Mouse (Mus musculus) hindbrain, embryonic 14.5 days (tissue): ENCODE data around the gene Aen. TPM values are rescaled to one million over a fixed set of nuclear protein-coding genes. Genes with fewer than 3 reads are reported as not detected.
A peak's percentile ranks its signal among the peaks of the same experiment; 100 is the strongest.

Experiments used
- ATAC-seq: fragments of 200-750 bp; cut with Nextera tagmentation; 2 replicates; pipeline ENCODE4 v1.8.0; 2017; ENCODE audit warnings: moderate number of reproducible peaks, mild to moderate bottlenecking, moderate TSS enrichment, moderate library complexity; ENCODE audit not compliant: low FRiP score
- DNase-seq: peaks from one replicate; pipeline ENCODE4 v3.0.0-alpha.2; 2015; ENCODE audit warnings: low spot score
- H3K27ac ChIP-seq: fragments of 300-500 bp; sonication (generic); 2 replicates; pipeline ENCODE4 v1.5.1; 2014; ENCODE audit warnings: mild to moderate bottlenecking, moderate library complexity
- H3K27me3 ChIP-seq: fragments of 300-500 bp; sonication (generic); 2 replicates; pipeline ENCODE4 v1.6.1; 2014; ENCODE audit warnings: mild to moderate bottlenecking, low read length, mixed read lengths; ENCODE audit not compliant: control insufficient read depth, insufficient read depth
- H3K36me3 ChIP-seq: fragments of 300-500 bp; sonication (generic); replicated peaks from 2 replicates; pipeline ENCODE4 v1.6.1; 2014; ENCODE audit not compliant: control insufficient read depth, insufficient read depth
- H3K4me1 ChIP-seq: fragments of 300-500 bp; sonication (generic); replicated peaks from 2 replicates; pipeline ENCODE4 v1.6.1; 2014; ENCODE audit warnings: antibody characterized with exemption, low read length, mixed read lengths; ENCODE audit not compliant: control insufficient read depth, insufficient read depth
- H3K4me2 ChIP-seq: fragments of 300-500 bp; sonication (generic); replicated peaks from 2 replicates; pipeline ENCODE4 v1.6.1; 2014; ENCODE audit warnings: mild to moderate bottlenecking, moderate library complexity
- H3K4me3 ChIP-seq: fragments of 300-500 bp; sonication (generic); replicated peaks from 2 replicates; pipeline ENCODE4 v1.5.1; 2014; ENCODE audit warnings: mild to moderate bottlenecking, low read length
- H3K9ac ChIP-seq: fragments of 300-500 bp; sonication (generic); 2 replicates; pipeline ENCODE4 v1.6.1; 2014
- H3K9me3 ChIP-seq: fragments of 300-500 bp; sonication (generic); 2 replicates; pipeline ENCODE4 v1.6.1; 2016; ENCODE audit warnings: low read length; ENCODE audit not compliant: control insufficient read depth
- WGBS: fragments of 180-500 bp; shearing (Covaris S2); extraction: QIAGEN DNeasy Blood & Tissue Kit; methylation state at CpG from one replicate; pipeline ENCODE4 v1.1.7; 2014; 5-methylcytosine and 5-hydroxymethylcytosine counted together
- polyA plus RNA-seq: library from polyadenylated mRNA; unstranded; fragments of >200 nt; fragmentation: Nextera tagmentation; extraction: Ambion mirVana; gene quantifications from 2 replicates; pipeline ENCODE4 v1.2.1, GENCODE M21; 2014

Aen gene
- polyA plus RNA-seq = 42.0 and 44.1 TPM in 2 replicates

DNA sequence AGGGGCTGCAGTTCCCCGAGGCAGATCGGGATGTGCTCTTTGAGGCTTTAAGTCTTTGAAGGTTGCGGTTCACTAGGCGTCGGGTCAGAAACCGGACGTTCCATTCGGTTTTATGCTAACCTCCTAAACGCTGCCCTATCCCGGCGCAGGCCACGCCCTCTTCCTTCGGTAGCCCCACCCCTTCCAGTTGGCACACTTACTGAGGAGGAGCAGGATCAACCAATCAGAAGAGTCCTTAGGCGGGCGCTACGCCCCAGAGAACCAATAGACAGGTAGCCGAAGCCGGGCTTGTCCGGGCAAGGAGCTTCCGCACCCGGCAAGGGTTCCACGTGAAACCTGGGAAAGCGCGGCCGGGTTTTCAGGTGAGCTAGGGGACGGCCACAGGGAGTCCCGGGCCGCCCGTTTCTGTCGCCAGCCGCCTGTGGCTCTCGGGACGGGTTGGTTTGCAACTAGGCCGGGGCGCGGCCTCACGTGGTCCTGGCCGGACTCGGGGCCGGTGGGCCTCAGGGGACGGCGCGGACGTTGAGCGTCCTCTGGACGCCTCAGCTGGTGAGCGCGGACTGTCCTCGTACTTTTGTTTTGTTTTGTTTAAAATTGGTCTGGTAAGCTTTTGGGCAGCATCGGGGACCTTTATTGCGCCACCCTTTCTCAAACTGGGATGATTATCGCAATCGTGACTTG is at the start of gene Aen:
Gene Aen, plus strand, starts transcription at position 202 of the 681 bp plus-strand sequence.
- H3K36me3 ChIP-seq = no peaks in the 10 kb centered on the region
- DNase-seq (peak; percentile 93), ATAC-seq (peak; percentile 98)
- H3K4me2 ChIP-seq = peak within 1 kb of the TSS; percentile 63
- H3K27me3 ChIP-seq = no peaks in the 10 kb centered on the region
- H3K4me3 ChIP-seq = peak within 1 kb of the TSS; percentile 70
- H3K9me3 ChIP-seq = no peaks in the 10 kb centered on the region
- peaks cover 10% of the 10 kb centered on the region for H3K4me1 ChIP-seq
- 4% methylated on average over 53 of the region's 53 CpGs for WGBS
- peak within 1 kb of the TSS; percentile 64 for H3K9ac ChIP-seq
- no peak within 1 kb of the TSS for H3K27ac ChIP-seq

DNA sequence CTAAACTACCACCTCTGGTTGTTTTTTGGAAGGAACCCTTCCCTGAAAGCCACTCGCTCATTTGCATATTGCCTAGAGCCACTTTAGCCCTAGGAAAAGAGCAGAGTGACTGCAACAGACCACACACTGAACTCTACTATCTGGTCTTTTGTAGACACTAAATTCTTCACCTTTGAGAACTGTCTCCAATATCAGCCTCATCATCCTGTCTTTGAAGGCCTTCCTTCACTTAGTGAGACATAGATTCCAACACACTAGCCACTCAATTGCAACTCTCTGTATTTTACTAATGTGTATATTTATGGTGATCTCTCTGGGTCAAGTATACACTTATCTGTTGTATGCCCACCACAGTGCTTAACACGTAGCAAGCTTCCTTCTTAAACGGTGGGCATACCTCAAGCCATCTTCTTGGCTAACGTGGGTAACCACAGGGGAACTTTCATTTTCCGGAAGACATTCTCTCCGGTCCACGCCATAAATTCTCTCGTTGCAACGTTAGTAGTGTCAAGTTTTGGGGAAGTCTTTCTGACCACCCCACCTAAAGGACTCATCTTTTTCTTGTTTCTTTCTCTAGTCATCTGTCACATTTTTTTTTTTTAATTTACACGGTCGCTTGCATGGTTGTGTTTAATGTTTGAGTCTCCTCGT is 49.5 kb upstream of the Aen start:
- Histone ChIP-seq H3K4me1 (peaks cover 9% of the 10 kb centered on the region), H3K27me3 (0 out of 2 replicates have a peak, but pooled peaks cover 3% of the 10 kb centered on the region), H3K4me2 (peak overlapping the region; percentile 81), H3K4me3 (peak overlapping the region; percentile 91), H3K9ac (peak overlapping the region; percentile 90), H3K9me3 (no peaks in the 10 kb centered on the region), H3K27ac (peak overlapping the region; percentile 83), H3K36me3 (peaks cover 27% of the 10 kb centered on the region)
- WGBS = 34% methylated on average over 12 of the region's 12 CpGs
- ATAC-seq (no peak), DNase-seq (no peak)

DNA sequence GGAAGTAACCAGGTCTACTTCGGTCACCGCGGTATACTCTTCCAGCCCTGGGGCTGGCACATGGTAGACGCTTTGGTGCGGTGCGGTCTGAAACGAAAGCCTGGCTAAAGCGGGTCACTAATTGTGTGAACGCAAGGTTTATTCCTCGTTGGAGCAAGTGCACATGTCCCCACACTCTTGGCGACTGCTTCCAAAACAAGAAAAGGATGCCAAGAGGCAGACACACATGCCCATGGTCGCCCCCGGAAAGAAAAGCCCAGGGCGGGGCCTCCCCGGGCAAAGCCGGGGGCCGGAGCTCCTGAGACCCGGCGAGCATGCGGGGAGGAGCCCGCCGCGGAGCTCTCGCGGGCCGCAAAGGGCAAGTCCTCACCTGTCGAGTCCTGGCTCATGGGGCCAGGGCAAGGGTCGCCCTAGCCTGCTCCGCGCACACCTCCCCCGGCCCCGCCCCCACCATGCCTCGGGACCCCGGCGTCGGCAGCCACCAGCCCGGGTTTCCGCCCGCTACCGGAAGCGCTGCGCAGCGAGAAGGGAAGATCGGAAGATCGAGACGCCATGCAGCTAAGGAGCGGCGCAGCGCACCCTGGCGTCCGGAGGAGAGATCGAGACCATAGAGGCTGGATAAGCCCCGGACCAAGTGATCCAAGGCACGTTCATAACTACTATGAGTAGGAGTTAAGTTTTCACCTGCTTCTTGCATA is 48.8 kb upstream of the Aen start, which contains the start of gene Det1:
Gene Det1, minus strand, starts transcription at position 527 of the 698 bp plus-strand sequence.
- peak within 1 kb of the TSS; percentile 81 for H3K4me2 ChIP-seq
- ATAC-seq (peak; percentile 93), DNase-seq (peak; percentile 96)
- H3K4me1 ChIP-seq = peaks cover 9% of the 10 kb centered on the region
- H3K9me3 ChIP-seq = no peaks in the 10 kb centered on the region
- peak within 1 kb of the TSS; percentile 90 for H3K9ac ChIP-seq
- H3K27ac ChIP-seq = peak within 1 kb of the TSS; percentile 83
- H3K4me3 ChIP-seq = peak within 1 kb of the TSS; percentile 91
- H3K36me3 ChIP-seq = peaks cover 22% of the 10 kb centered on the region
- WGBS = under 1% methylated on average over 51 of the region's 54 CpGs
- 0 out of 2 replicates have a peak, but pooled peaks cover 3% of the 10 kb centered on the region for H3K27me3 ChIP-seq

DNA sequence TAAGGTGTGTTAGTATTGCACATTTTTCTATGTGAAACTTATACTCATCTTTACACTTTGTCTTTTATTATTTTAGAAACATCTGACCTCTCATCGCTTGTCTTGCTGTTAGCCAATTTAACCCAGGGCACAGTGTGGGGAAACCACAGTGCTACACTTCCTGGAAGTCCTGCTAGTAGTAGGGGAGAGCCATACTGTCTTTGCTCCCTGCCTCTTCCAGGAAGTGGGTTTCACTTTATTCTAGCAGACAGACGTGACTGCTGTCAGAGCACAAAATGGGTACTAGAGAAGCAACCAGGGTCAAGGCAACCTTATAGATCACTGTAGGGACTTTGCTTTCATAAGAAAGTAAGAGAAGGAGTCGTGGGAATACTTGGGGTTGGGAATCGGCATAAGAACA is 41.6 kb upstream of the Aen start:
- DNase-seq (no peak), ATAC-seq (no peak)
- no peak overlapping the region for H3K9ac ChIP-seq
- H3K9me3 ChIP-seq = no peaks in the 10 kb centered on the region
- H3K4me3 ChIP-seq = no peak overlapping the region
- H3K27ac ChIP-seq = no peak overlapping the region
- WGBS = 73% methylated on average over 4 of the region's 4 CpGs
- 0 out of 2 replicates have a peak, but pooled peaks cover 3% of the 10 kb centered on the region for H3K27me3 ChIP-seq
- no peaks in the 10 kb centered on the region for H3K4me1 ChIP-seq
- no peaks in the 10 kb centered on the region for H3K36me3 ChIP-seq
- no peak overlapping the region for H3K4me2 ChIP-seq

DNA sequence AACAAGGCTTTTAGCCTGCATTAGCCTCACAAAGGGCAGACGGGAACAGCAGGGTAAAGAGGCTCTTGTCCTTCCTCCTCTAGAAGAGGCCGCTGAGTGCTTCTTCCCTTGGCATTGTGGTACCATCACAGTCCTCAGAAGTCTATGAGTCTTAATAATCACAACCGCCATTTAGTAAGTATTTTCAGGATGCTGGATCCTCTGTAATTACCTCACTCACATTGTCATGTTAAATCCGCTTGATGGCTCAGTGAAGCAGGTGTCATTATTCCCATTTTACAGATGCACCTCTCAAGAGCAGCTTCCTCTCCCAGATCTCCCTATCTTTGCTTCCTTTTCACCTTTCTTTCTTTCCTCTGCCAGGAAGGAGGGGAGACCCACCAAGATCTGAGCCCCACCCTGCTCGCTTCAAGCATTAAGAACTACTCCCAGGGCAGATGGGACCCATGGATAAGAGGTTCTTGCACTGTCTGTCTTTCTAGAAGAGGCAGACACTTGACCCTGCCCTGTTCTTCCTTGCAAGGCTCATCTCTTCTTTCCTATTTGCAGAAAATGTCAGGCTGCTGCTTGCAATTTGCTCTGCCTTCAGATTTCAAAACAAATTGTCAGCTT is 40.5 kb upstream of the Aen start:
- no peaks in the 10 kb centered on the region for H3K9me3 ChIP-seq
- no peak for ATAC-seq
- H3K9ac ChIP-seq = no peak overlapping the region

DNA sequence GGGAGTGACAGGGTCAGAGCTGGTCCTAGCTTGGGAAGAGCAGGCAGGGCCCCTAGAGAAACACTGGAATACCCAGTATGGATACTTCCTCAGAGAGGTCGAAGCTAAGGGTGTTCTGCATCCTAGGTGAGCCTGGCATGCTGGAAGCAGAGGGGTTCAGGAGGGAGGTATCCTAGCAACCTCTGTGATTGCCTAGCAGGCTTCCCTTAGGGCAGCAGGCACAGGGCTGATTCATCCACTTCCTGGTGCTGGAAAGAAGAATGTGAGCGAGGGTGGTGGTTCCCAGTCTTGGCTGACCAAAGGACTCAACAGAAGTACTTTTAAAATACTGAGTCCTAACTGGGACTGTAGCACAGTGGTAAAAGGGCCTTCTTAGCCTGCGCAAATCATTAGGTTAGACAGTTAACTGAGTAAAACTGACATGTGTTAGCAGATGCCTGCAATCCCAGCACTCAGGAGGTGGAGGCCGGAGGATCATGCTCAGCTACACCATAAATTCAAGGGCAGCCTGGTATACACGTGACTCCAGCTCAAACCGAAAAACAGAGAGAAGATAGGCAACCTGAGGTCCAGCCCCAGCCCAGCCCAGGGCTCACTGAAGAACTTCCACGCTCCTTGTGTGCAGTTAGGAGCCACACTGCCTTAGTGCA is 31.7 kb upstream of the Aen start:
- H3K4me2 ChIP-seq = no peak overlapping the region
- H3K4me3 ChIP-seq = no peak overlapping the region
- 79% methylated on average over 7 of the region's 7 CpGs for WGBS
- no peak for ATAC-seq
- H3K27ac ChIP-seq = no peak overlapping the region
- no peak for DNase-seq
- no peaks in the 10 kb centered on the region for H3K36me3 ChIP-seq
- no peaks in the 10 kb centered on the region for H3K27me3 ChIP-seq
- no peaks in the 10 kb centered on the region for H3K9me3 ChIP-seq
- H3K9ac ChIP-seq = no peak overlapping the region
- no peaks in the 10 kb centered on the region for H3K4me1 ChIP-seq

More for the DNA sequence above, 40.5 kb upstream of the Aen start:
- Histone ChIP-seq H3K4me3 (no peak overlapping the region), H3K4me2 (no peak overlapping the region), H3K27me3 (0 out of 2 replicates have a peak, but pooled peaks cover 3% of the 10 kb centered on the region), H3K4me1 (no peaks in the 10 kb centered on the region), H3K36me3 (no peaks in the 10 kb centered on the region), H3K27ac (no peak overlapping the region)
- no peak for DNase-seq
- WGBS = 72% methylated on average over 5 of the region's 5 CpGs

DNA sequence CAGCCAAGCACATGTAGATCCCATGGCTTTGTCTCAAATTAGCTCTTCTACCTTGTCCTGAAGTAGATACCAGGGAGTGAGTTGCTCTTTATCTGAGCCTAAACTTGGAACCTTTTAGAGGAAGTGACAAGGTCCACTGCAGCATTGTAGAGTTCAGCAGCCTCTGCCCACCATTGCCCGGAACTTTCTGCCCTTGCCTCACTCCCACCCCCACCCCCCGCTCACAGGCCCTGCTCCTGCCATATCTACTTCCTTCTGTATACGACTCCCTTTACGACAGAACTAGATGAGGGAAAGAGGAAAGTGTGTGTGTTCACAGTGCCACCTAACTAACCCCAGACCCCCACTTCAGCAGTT is 31.2 kb upstream of the Aen start:
- ATAC-seq = no peak

DNA sequence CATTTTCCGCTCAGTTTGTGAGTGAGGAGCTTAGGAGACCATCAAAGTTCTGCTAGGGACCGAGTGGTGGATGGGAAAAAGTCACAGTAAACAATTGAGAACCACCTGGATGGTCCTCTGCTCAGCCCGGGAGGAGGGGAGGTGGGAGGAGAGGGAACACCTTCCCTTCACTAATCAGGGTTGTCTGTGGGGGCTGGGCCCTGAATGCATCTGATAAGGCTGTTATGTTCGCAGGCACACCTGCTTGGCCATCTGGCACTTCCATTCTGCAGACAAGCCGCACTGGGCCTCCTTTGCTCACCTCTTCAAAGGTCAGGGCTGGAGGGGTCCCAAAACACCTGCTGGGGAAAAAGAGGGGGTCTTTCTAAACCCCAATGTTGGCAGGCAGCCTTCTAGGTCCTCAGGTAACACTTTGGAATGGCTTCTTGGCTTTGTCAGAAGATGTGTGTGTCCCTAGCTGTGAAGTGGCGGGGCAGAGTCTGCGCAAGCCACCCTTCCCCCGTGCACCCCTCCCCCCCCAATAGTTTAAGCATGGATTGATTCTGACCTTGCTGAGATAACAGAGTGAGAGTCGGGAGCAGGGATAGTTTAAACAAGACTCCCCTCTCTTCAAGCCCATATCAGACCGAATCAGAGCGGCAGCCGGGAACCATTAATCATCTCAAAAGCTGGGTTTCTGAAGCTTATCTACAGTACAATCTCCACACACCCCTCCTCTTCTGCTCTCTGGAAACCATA is 30.3 kb upstream of the Aen start:
- Histone ChIP-seq H3K9ac (no peak overlapping the region), H3K27ac (no peak overlapping the region), H3K9me3 (no peaks in the 10 kb centered on the region), H3K27me3 (no peaks in the 10 kb centered on the region), H3K4me2 (no peak overlapping the region), H3K4me1 (no peaks in the 10 kb centered on the region), H3K4me3 (no peak overlapping the region), H3K36me3 (no peaks in the 10 kb centered on the region)
- no peak for DNase-seq
- no peak for ATAC-seq
- WGBS = 67% methylated on average over 12 of the region's 12 CpGs

More for the DNA sequence above, 31.2 kb upstream of the Aen start:
- DNase-seq = no peak
- no peaks in the 10 kb centered on the region for H3K36me3 ChIP-seq
- H3K9me3 ChIP-seq = no peaks in the 10 kb centered on the region
- no peak overlapping the region for H3K4me3 ChIP-seq
- no peak overlapping the region for H3K27ac ChIP-seq
- H3K9ac ChIP-seq = no peak overlapping the region
- H3K4me1 ChIP-seq = no peaks in the 10 kb centered on the region
- WGBS = 84% methylated on average over 4 of the region's 4 CpGs
- H3K4me2 ChIP-seq = no peak overlapping the region
- no peaks in the 10 kb centered on the region for H3K27me3 ChIP-seq
